Mouse (Mus musculus) kidney, embryonic 14.5 days (tissue): ENCODE results near the gene Brca2. TPM values are rescaled to one million over a fixed set of nuclear protein-coding genes. Genes with fewer than 3 reads are reported as not detected.
"Not testable (repeated sequence)": the region's sequence is repeated elsewhere in the genome, so short reads cannot be mapped to it uniquely, and the experiment has no call there.

Experiments
- ATAC-seq: fragments of 200-750 bp; cut with Nextera tagmentation; 2 replicates; pipeline ENCODE4 v1.8.0; 2017; ENCODE audit warnings: moderate number of reproducible peaks, mild to moderate bottlenecking, moderate TSS enrichment, moderate library complexity; ENCODE audit not compliant: low FRiP score, low TSS enrichment
- H3K27ac ChIP-seq: fragments of 300-500 bp; sonication (generic); 2 replicates; pipeline ENCODE4 v1.5.1; 2014; ENCODE audit warnings: low read depth, mild to moderate bottlenecking, low read length, moderate library complexity, mixed read lengths
- H3K27me3 ChIP-seq: fragments of 300-500 bp; sonication (generic); 2 replicates; pipeline ENCODE4 v1.6.1; 2014; ENCODE audit warnings: mild to moderate bottlenecking, low read length; ENCODE audit not compliant: control insufficient read depth, insufficient read depth
- H3K36me3 ChIP-seq: fragments of 300-500 bp; sonication (generic); 2 replicates; pipeline ENCODE4 v1.6.1; 2014; ENCODE audit warnings: low read length, mixed read lengths; ENCODE audit not compliant: control insufficient read depth, insufficient read depth
- H3K4me1 ChIP-seq: fragments of 300-500 bp; sonication (generic); 2 replicates; pipeline ENCODE4 v1.6.1; 2014; ENCODE audit warnings: low read length, mixed read lengths; ENCODE audit not compliant: control insufficient read depth, insufficient read depth
- H3K4me2 ChIP-seq: fragments of 300-500 bp; sonication (generic); replicated peaks from 2 replicates; pipeline ENCODE4 v1.6.1; 2014; ENCODE audit warnings: low read depth, mild to moderate bottlenecking, low read length
- H3K4me3 ChIP-seq: fragments of 300-500 bp; sonication (generic); 2 replicates; pipeline ENCODE4 v1.5.1; 2014; ENCODE audit warnings: mild to moderate bottlenecking, low read length
- H3K9ac ChIP-seq: fragments of 300-500 bp; sonication (generic); 2 replicates; pipeline ENCODE4 v1.6.1; 2014; ENCODE audit warnings: low read depth, mild to moderate bottlenecking, low read length, moderate library complexity
- H3K9me3 ChIP-seq: fragments of 300-500 bp; sonication (generic); 2 replicates; pipeline ENCODE4 v1.6.1; 2016; ENCODE audit warnings: low read length; ENCODE audit not compliant: control insufficient read depth
- WGBS: fragments of 180-500 bp; shearing (Covaris S2); extraction: QIAGEN DNeasy Blood & Tissue Kit; methylation state at CpG from one replicate; pipeline ENCODE4 v1.1.7; 2014; 5-methylcytosine and 5-hydroxymethylcytosine counted together
- polyA plus RNA-seq: library from polyadenylated mRNA; unstranded; fragments of >200 nt; fragmentation: Nextera tagmentation; extraction: Ambion mirVana; gene quantifications from 2 replicates; pipeline ENCODE4 v1.2.1, GENCODE M21; 2014

Gene Brca2
- polyA plus RNA-seq, result 24.5 and 28.6 TPM in 2 replicates

- H3K4me1 ChIP-seq, result peaks cover 4% of the 10 kb centered on the region; the same call in 1 of the 2 replicates
- H3K9ac ChIP-seq, result peak within 1 kb of the TSS; percentile 81
- H3K4me3 ChIP-seq, result peak within 1 kb of the TSS; percentile 57
- H3K36me3 ChIP-seq, result no peaks in the 10 kb centered on the region
- no peaks in the 10 kb centered on the region for H3K9me3 ChIP-seq
- peak within 1 kb of the TSS; percentile 43; the same call in 1 of the 2 replicates for H3K27ac ChIP-seq
- no peaks in the 10 kb centered on the region for H3K27me3 ChIP-seq
- 6% methylated on average over 63 of the region's 63 CpGs for WGBS
- peak; percentile 96 for ATAC-seq
- peak within 1 kb of the TSS; percentile 64 for H3K4me2 ChIP-seq
These were observed at the start of gene Brca2 for GRCm38 (mm10) chr5:150521937-150522866. Gene Brca2, plus strand, starts transcription at chr5:150522630.

- Histone ChIP-seq H3K4me1 (0 out of 2 replicates have a peak, but pooled peaks cover 3% of the 10 kb centered on the region), H3K36me3 (no peaks in the 10 kb centered on the region), H3K27ac (no peak overlapping the region), H3K27me3 (no peaks in the 10 kb centered on the region), H3K4me2 (no peak overlapping the region), H3K9ac (no peak overlapping the region), H3K9me3 (no peaks in the 10 kb centered on the region), H3K4me3 (no peak overlapping the region)
- 63% methylated on average over 4 of the region's 4 CpGs for WGBS
- ATAC-seq, result no peak
These were observed 45.1 kb upstream of the Brca2 start for GRCm38 (mm10) chr5:150477364-150477763.

GRCm38 (mm10) chr5:150478612-150479011, 43.8 kb upstream of the Brca2 start:
- H3K4me1 ChIP-seq, result 0 out of 2 replicates have a peak, but pooled peaks cover 3% of the 10 kb centered on the region
- 56% methylated on average over 4 of the region's 4 CpGs for WGBS
- no peak overlapping the region for H3K9ac ChIP-seq
- H3K4me3 ChIP-seq, result no peak overlapping the region
- H3K36me3 ChIP-seq, result no peaks in the 10 kb centered on the region
- no peak for ATAC-seq
- no peak overlapping the region for H3K4me2 ChIP-seq
- H3K27me3 ChIP-seq, result no peaks in the 10 kb centered on the region
- no peaks in the 10 kb centered on the region for H3K9me3 ChIP-seq
- no peak overlapping the region for H3K27ac ChIP-seq

GRCm38 (mm10) chr5:150485198-150485597, 37.2 kb upstream of the Brca2 start:
- H3K4me2 ChIP-seq, result no peak overlapping the region
- H3K36me3 ChIP-seq, result no peaks in the 10 kb centered on the region
- no peaks in the 10 kb centered on the region for H3K27me3 ChIP-seq
- WGBS, result 68% methylated on average over 3 of the region's 3 CpGs
- peak; percentile 75 for ATAC-seq
- no peak overlapping the region for H3K4me3 ChIP-seq
- no peak overlapping the region for H3K9ac ChIP-seq
- no peak overlapping the region for H3K27ac ChIP-seq
- H3K4me1 ChIP-seq, result peaks cover 1% of the 10 kb centered on the region; the same call in 1 of the 2 replicates
- H3K9me3 ChIP-seq, result no peaks in the 10 kb centered on the region

GRCm38 (mm10) chr5:150490285-150490684, 32.1 kb upstream of the Brca2 start:
- no peaks in the 10 kb centered on the region for H3K27me3 ChIP-seq
- H3K27ac ChIP-seq, result peak overlapping the region; percentile 43; the same call in 1 of the 2 replicates
- ATAC-seq, result no peak; the same call in 1 of the 2 replicates
- H3K4me2 ChIP-seq, result no peak overlapping the region
- H3K36me3 ChIP-seq, result no peaks in the 10 kb centered on the region
- no peaks in the 10 kb centered on the region for H3K9me3 ChIP-seq
- WGBS, result 52% methylated on average over 3 of the region's 3 CpGs
- no peak overlapping the region for H3K4me3 ChIP-seq
- peaks cover 2% of the 10 kb centered on the region; the same call in 1 of the 2 replicates for H3K4me1 ChIP-seq
- H3K9ac ChIP-seq, result no peak overlapping the region

- H3K9ac ChIP-seq, result no peak overlapping the region
- peaks cover 2% of the 10 kb centered on the region; the same call in 1 of the 2 replicates for H3K4me1 ChIP-seq
- H3K4me2 ChIP-seq, result no peak overlapping the region
- H3K27me3 ChIP-seq, result no peaks in the 10 kb centered on the region
- H3K9me3 ChIP-seq, result no peaks in the 10 kb centered on the region
- 27% methylated on average over 8 of the region's 8 CpGs for WGBS
- peak; percentile 89 for ATAC-seq
- H3K36me3 ChIP-seq, result no peaks in the 10 kb centered on the region
- no peak overlapping the region for H3K4me3 ChIP-seq
- H3K27ac ChIP-seq, result no peak overlapping the region
These were observed 31.6 kb upstream of the Brca2 start for GRCm38 (mm10) chr5:150490821-150491220.

GRCm38 (mm10) chr5:150491573-150492173, 30.8 kb upstream of the Brca2 start:
- H3K4me2 ChIP-seq, H3K36me3 ChIP-seq, H3K27ac ChIP-seq, ATAC-seq, H3K9me3 ChIP-seq, H3K4me1 ChIP-seq, H3K27me3 ChIP-seq, H3K4me3 ChIP-seq, H3K9ac ChIP-seq: not testable (repeated sequence)
- WGBS, result 97% methylated on average over 4 of the region's 4 CpGs

GRCm38 (mm10) chr5:150495792-150496191, 26.6 kb upstream of the Brca2 start:
- Histone ChIP-seq H3K27me3 (no peaks in the 10 kb centered on the region), H3K4me2 (no peak overlapping the region), H3K4me3 (no peak overlapping the region), H3K36me3 (no peaks in the 10 kb centered on the region; the same call in 1 of the 2 replicates), H3K9ac (no peak overlapping the region), H3K27ac (no peak overlapping the region), H3K9me3 (no peaks in the 10 kb centered on the region), H3K4me1 (no peaks in the 10 kb centered on the region)
- no peak for ATAC-seq
- WGBS, result 48% methylated on average over 6 of the region's 6 CpGs
